25 mouse cellular contexts compared by ENCODE assay signal in genomic region chr4:31728149-31728516, GRCm38 (mm10).
"Had no signal": no experiment of that assay in that cellular context is flagged by ENCODE, and none has a peak within 500 bp of the region (broad histone marks: within the 10 kb centered on the region; RNA-seq: fewer than 3 reads in every experiment).

No protein-coding gene starts in this region.

- H3K4me3 ChIP-seq: heart, adult 2 months; heart, embryonic 13.5 days; heart, embryonic 15.5 days; kidney, embryonic 15.5 days; limb, embryonic 13.5 days; limb, embryonic 15.5 days; liver, embryonic 12.5 days had no signal

- H3K36me3 ChIP-seq: heart, embryonic 13.5 days; heart, embryonic 15.5 days; kidney, embryonic 15.5 days; limb, embryonic 13.5 days; limb, embryonic 15.5 days; liver, embryonic 12.5 days had no signal

- DNase-seq: gastrocnemius, postnatal 14 days; gastrocnemius, postnatal 36 days; heart, adult 11 months; heart, adult 2 months; heart, postnatal 14 days; heart, postnatal 36 days; kidney, adult 11 months; kidney, adult 2 months; kidney, adult 9 months; kidney, postnatal 14 days; kidney, postnatal 36 days; layer of hippocampus, adult 9-11 months; layer of hippocampus, postnatal 36 days; left cerebral cortex, postnatal 4 days had no signal

- H3K9me3 ChIP-seq: heart, embryonic 13.5 days; heart, embryonic 15.5 days; kidney, embryonic 15.5 days; limb, embryonic 13.5 days; limb, embryonic 15.5 days; liver, embryonic 12.5 days had no signal

- H3K27me3 ChIP-seq: heart, embryonic 13.5 days; heart, embryonic 15.5 days; kidney, embryonic 15.5 days; limb, embryonic 13.5 days; limb, embryonic 15.5 days; liver, embryonic 12.5 days had no signal

- ATAC-seq: intestine, embryonic 16.5 days; liver, embryonic 12.5 days had no signal

- H3K27ac ChIP-seq: heart, adult 2 months; heart, embryonic 13.5 days; heart, embryonic 15.5 days; hindbrain, embryonic 14.5 days; kidney, embryonic 15.5 days; kidney, postnatal 0 days; limb, embryonic 13.5 days; limb, embryonic 15.5 days; liver, embryonic 12.5 days; liver, embryonic 14.5 days had no signal

- H3K4me1 ChIP-seq: heart, embryonic 15.5 days; kidney, embryonic 15.5 days; limb, embryonic 15.5 days; liver, embryonic 12.5 days had no signal

- H3K9ac ChIP-seq: heart, embryonic 13.5 days; heart, embryonic 15.5 days; hindbrain, embryonic 14.5 days; kidney, embryonic 15.5 days; limb, embryonic 13.5 days; limb, embryonic 15.5 days; liver, embryonic 12.5 days; liver, embryonic 14.5 days had no signal

- H3K4me2 ChIP-seq: heart, embryonic 11.5 days; heart, embryonic 13.5 days; heart, embryonic 15.5 days; hindbrain, embryonic 14.5 days; kidney, embryonic 15.5 days; limb, embryonic 13.5 days; limb, embryonic 15.5 days; liver, embryonic 12.5 days had no signal
